Comparison of ENCODE assay signal across 8 mouse cellular contexts in genomic region chr7:128417930-128418779, GRCm38 (mm10). TPM values are rescaled to one million over a fixed set of nuclear protein-coding genes. Genes with fewer than 3 reads are reported as not detected.
DNase-seq lines count a peak whose midpoint lies in the region; ATAC-seq lines count a peak whose summit lies in the region.

Gene Rgs10, minus strand, starts transcription at chr7:128418758.

- peaks cover 27% of the 10 kb centered on the region for H3K4me1 ChIP-seq in hindbrain, embryonic 15.5 days (replicated peaks)

- H3K4me2 ChIP-seq in hindbrain, embryonic 15.5 days: peak within 1 kb of the TSS; percentile 98

- H3K4me3 ChIP-seq in hindbrain, embryonic 15.5 days: peak within 1 kb of the TSS; percentile 67

- peak; percentile 85 for ATAC-seq in hindbrain, embryonic 15.5 days (ENCODE audit: low FRiP score, low read depth)
- ATAC-seq in megakaryocyte, adult 5-6 weeks (ENCODE audit: poor library complexity, severe bottlenecking): peak; percentile 76

- peaks cover 26% of the 10 kb centered on the region for H3K27me3 ChIP-seq in hindbrain, embryonic 15.5 days

- no peaks in the 10 kb centered on the region for H3K9me3 ChIP-seq in hindbrain, embryonic 15.5 days

- peak within 1 kb of the TSS; percentile 30 for H3K27ac ChIP-seq in hindbrain, embryonic 15.5 days (replicated peaks)

- WGBS in hindbrain, embryonic 15.5 days: under 1% methylated on average over 96 of the region's 102 CpGs

- peak within 1 kb of the TSS; percentile 62 for H3K9ac ChIP-seq in hindbrain, embryonic 15.5 days

- no peaks in the 10 kb centered on the region for H3K36me3 ChIP-seq in hindbrain, embryonic 15.5 days

- peak; percentile 72 for DNase-seq in NIH3T3 (ENCODE audit: low read depth)
- DNase-seq in cerebellum, postnatal 25 days: peak; percentile 66 to 75
- DNase-seq in gastrocnemius, adult 18-20 months (ENCODE audit: low spot score): peak; percentile 46
- peak; percentile 25 to 32 for DNase-seq in left cerebral cortex, adult 8-10 months (ENCODE audit: low spot score in 2 of 2)
- DNase-seq in right cerebral cortex, adult 2 months (ENCODE audit: low spot score in 2 of 2): peak; percentile 48 to 52
- peak; percentile 56 for DNase-seq in urinary bladder, postnatal 36 days (ENCODE audit: low spot score in 2 of 2)

RNA-seq across cellular contexts. Expression of gene Rgs10, which starts in this region (rescaled TPM):
- 1 to 10 TPM; 2.0 to 3.4 TPM for total RNA-seq in gastrocnemius, adult 18-20 months (2021)
- polyA plus RNA-seq in hindbrain, embryonic 15.5 days (2015; fragmentation: Nextera tagmentation; extraction: Ambion mirVana): 58.9 and 59.3 TPM in 2 replicates
- total RNA-seq in left cerebral cortex, adult 8-10 months (2022): 10 to 100 TPM; 50.1 to 65.5 (median 59.0) TPM
- 155 and 159 TPM in 2 replicates for total RNA-seq in megakaryocyte, adult 5-6 weeks (2015)
- 158 and 165 TPM in 2 replicates for total RNA-seq in megakaryocyte, adult 5-6 weeks (2017)

Comparison
In these comparisons a context has a peak if more than half of its experiments do, and no peak if none do; other contexts are left out.
1. Peak in every context shown above with its lines: DNase-seq, ATAC-seq, H3K4me3 ChIP-seq and H3K27ac ChIP-seq.
2. RNA of gene Rgs10 (total RNA-seq): 155 to 165 TPM in megakaryocyte, adult 5-6 weeks and 50.1 to 65.5 TPM in left cerebral cortex, adult 8-10 months; 2.0 to 3.4 TPM in gastrocnemius, adult 18-20 months; every median in the first group is over 10 times any median in the second.